Mouse (Mus musculus) right cerebral cortex, postnatal 25 days (tissue): ENCODE data around the gene Serinc3.
A peak's percentile ranks its signal among the peaks of the same experiment; 100 is the strongest.
"Not testable (repeated sequence)": the region's sequence is repeated elsewhere in the genome, so short reads cannot be mapped to it uniquely, and the experiment has no call there.

ENCODE experiments used
- DNase-seq: peaks from one replicate; pipeline ENCODE4 v3.0.0; 2022

Gene Serinc3

GRCm38 (mm10) chr2:163644575-163645385, at the start of gene Serinc3:
TSS of gene Serinc3 (minus strand) at chr2:163645131.
- DNase-seq: peak; percentile 98

- no peak for DNase-seq
Observed at GRCm38 (mm10) chr2:163693716-163694314, 48.9 kb upstream of the Serinc3 start.

GRCm38 (mm10) chr2:163692873-163693612, 48.1 kb upstream of the Serinc3 start:
- DNase-seq: no peak

GRCm38 (mm10) chr2:163691846-163692605, 47.1 kb upstream of the Serinc3 start:
- DNase-seq: no peak

- no peak for DNase-seq
Observed at GRCm38 (mm10) chr2:163690409-163691304, 45.7 kb upstream of the Serinc3 start.

GRCm38 (mm10) chr2:163689771-163690170, 44.8 kb upstream of the Serinc3 start:
- DNase-seq: no peak

GRCm38 (mm10) chr2:163688377-163688776, 43.4 kb upstream of the Serinc3 start:
- DNase-seq: not testable (repeated sequence)

- no peak for DNase-seq
Observed at GRCm38 (mm10) chr2:163686886-163687285, 42.0 kb upstream of the Serinc3 start.

- no peak for DNase-seq
Observed at GRCm38 (mm10) chr2:163686233-163686632, 41.3 kb upstream of the Serinc3 start.

GRCm38 (mm10) chr2:163685761-163686200, 40.9 kb upstream of the Serinc3 start:
- DNase-seq: peak; percentile 58

GRCm38 (mm10) chr2:163685287-163685686, 40.4 kb upstream of the Serinc3 start:
- no peak for DNase-seq

- no peak for DNase-seq
Observed at GRCm38 (mm10) chr2:163682344-163682743, 37.4 kb upstream of the Serinc3 start.

GRCm38 (mm10) chr2:163676745-163677144, 31.8 kb upstream of the Serinc3 start:
- DNase-seq: no peak

GRCm38 (mm10) chr2:163676321-163676720, 31.4 kb upstream of the Serinc3 start:
- no peak for DNase-seq

- DNase-seq: no peak
Observed at GRCm38 (mm10) chr2:163675662-163676061, 30.7 kb upstream of the Serinc3 start.

- DNase-seq: peak; percentile 41
Observed at GRCm38 (mm10) chr2:163675144-163675619, 30.3 kb upstream of the Serinc3 start.

- DNase-seq: no peak
Observed at GRCm38 (mm10) chr2:163674397-163674796, 29.5 kb upstream of the Serinc3 start.

GRCm38 (mm10) chr2:163670872-163671594, 26.1 kb upstream of the Serinc3 start:
- DNase-seq: no peak

- DNase-seq: no peak
Observed at GRCm38 (mm10) chr2:163667045-163667444, 22.1 kb upstream of the Serinc3 start.

- DNase-seq: no peak
Observed at GRCm38 (mm10) chr2:163663930-163664329, 19.0 kb upstream of the Serinc3 start.

GRCm38 (mm10) chr2:163662698-163663221, 17.8 kb upstream of the Serinc3 start:
- no peak for DNase-seq
